In genomic region chr6:135228465-135228941, GRCm38 (mm10) we compare ENCODE assay signal across 10 mouse cellular contexts. TPM values are rescaled to one million over a fixed set of nuclear protein-coding genes. Genes with fewer than 3 reads are reported as not detected.
DNase-seq lines count a peak whose midpoint lies in the region; ATAC-seq and TF ChIP-seq lines count a peak whose summit lies in the region.
"Had no signal": no experiment of that assay in that cellular context is flagged by ENCODE, and none has a peak within 500 bp of the region (broad histone marks: within the 10 kb centered on the region; RNA-seq: fewer than 3 reads in every experiment).

No protein-coding gene starts in this region.

- no peak for TF ChIP-seq CTCF in lung, postnatal 0 days (IDR thresholded peaks at IDR 0.05)

- peak; percentile 72 for ATAC-seq in forebrain, embryonic 11.5 days (replicated peaks; ENCODE audit: low FRiP score)
- ATAC-seq in forebrain, embryonic 14.5 days = no peak
- ATAC-seq in lung, postnatal 0 days = peak; percentile 44; the same call in 1 of the 2 replicates
- peak; percentile 69 for ATAC-seq in hindbrain, embryonic 12.5 days (ENCODE audit: low FRiP score)
- no peak; the same call in 1 of the 2 replicates for ATAC-seq in monocyte, adult 5-6 weeks (replicated peaks; ENCODE audit: insufficient number of reproducible peaks, low FRiP score, low TSS enrichment, poor library complexity, severe bottlenecking)

- H3K9ac ChIP-seq in forebrain, embryonic 11.5 days (ENCODE audit: low read length) = no peak overlapping the region
- H3K9ac ChIP-seq in forebrain, embryonic 14.5 days (ENCODE audit: low read length) = no peak overlapping the region
- H3K9ac ChIP-seq in lung, postnatal 0 days (replicated peaks; ENCODE audit: low read depth) = no peak overlapping the region
- no peak overlapping the region for H3K9ac ChIP-seq in hindbrain, embryonic 12.5 days
- H3K9ac ChIP-seq: lung, embryonic 15.5 days had no signal

- H3K27me3 ChIP-seq in forebrain, embryonic 11.5 days (ENCODE audit: control insufficient read depth, insufficient read depth, low read length) = no peaks in the 10 kb centered on the region
- no peaks in the 10 kb centered on the region for H3K27me3 ChIP-seq in forebrain, embryonic 14.5 days (replicated peaks; ENCODE audit: control insufficient read depth, insufficient read depth, low read length)
- no peaks in the 10 kb centered on the region for H3K27me3 ChIP-seq in lung, postnatal 0 days (replicated peaks; ENCODE audit: insufficient read depth, low read length)
- no peaks in the 10 kb centered on the region for H3K27me3 ChIP-seq in hindbrain, embryonic 12.5 days
- H3K27me3 ChIP-seq: lung, embryonic 15.5 days had no signal

- no peak overlapping the region for H3K4me2 ChIP-seq in forebrain, embryonic 11.5 days (ENCODE audit: low read depth, low read length, severe bottlenecking)
- H3K4me2 ChIP-seq in forebrain, embryonic 14.5 days (ENCODE audit: low read length) = no peak overlapping the region
- H3K4me2 ChIP-seq in lung, postnatal 0 days (replicated peaks; ENCODE audit: low read depth, low read length) = no peak overlapping the region
- H3K4me2 ChIP-seq in hindbrain, embryonic 12.5 days (replicated peaks) = no peak overlapping the region
- H3K4me2 ChIP-seq: lung, embryonic 15.5 days had no signal

- 43% methylated on average over 10 of the region's 10 CpGs for WGBS in forebrain, embryonic 11.5 days
- 36% methylated on average over 10 of the region's 10 CpGs for WGBS in forebrain, embryonic 14.5 days
- WGBS in lung, postnatal 0 days = 69% methylated on average over 10 of the region's 10 CpGs
- WGBS in hindbrain, embryonic 12.5 days = 40% methylated on average over 10 of the region's 10 CpGs

- no peaks in the 10 kb centered on the region; the same call in 1 of the 2 replicates for H3K36me3 ChIP-seq in forebrain, embryonic 11.5 days (ENCODE audit: control insufficient read depth, insufficient read depth, low read length)
- H3K36me3 ChIP-seq in forebrain, embryonic 14.5 days (ENCODE audit: control insufficient read depth, insufficient read depth, low read length) = peaks cover 47% of the 10 kb centered on the region
- H3K36me3 ChIP-seq in lung, postnatal 0 days (ENCODE audit: insufficient read depth, low read length) = no peaks in the 10 kb centered on the region
- peaks cover 7% of the 10 kb centered on the region; the same call in 1 of the 2 replicates for H3K36me3 ChIP-seq in hindbrain, embryonic 12.5 days

- no peak for TF ChIP-seq EP300 in lung, postnatal 0 days (IDR thresholded peaks at IDR 0.05)

- H3K4me3 ChIP-seq in forebrain, embryonic 11.5 days (ENCODE audit: low read depth, low read length) = no peak overlapping the region
- no peak overlapping the region for H3K4me3 ChIP-seq in forebrain, embryonic 14.5 days (ENCODE audit: low read depth, low read length)
- H3K4me3 ChIP-seq in lung, postnatal 0 days (ENCODE audit: low read depth, low read length) = no peak overlapping the region
- H3K4me3 ChIP-seq in hindbrain, embryonic 12.5 days = no peak overlapping the region
- H3K4me3 ChIP-seq: erythroblast, embryonic 14.5 days; lung, embryonic 15.5 days had no signal

- DNase-seq in forebrain, embryonic 11.5 days (ENCODE audit: low spot score) = no peak
- no peak for DNase-seq in forebrain, embryonic 14.5 days (ENCODE audit: low spot score)
- peak; percentile 23 for DNase-seq in lung, postnatal 0 days (ENCODE audit: low spot score)
- no peak for DNase-seq in lung, postnatal 14 days
- DNase-seq in retina, postnatal 1 day = peak; percentile 84
- no peak for DNase-seq in ovary, postnatal 14 days (ENCODE audit: low spot score)

- no peaks in the 10 kb centered on the region for H3K9me3 ChIP-seq in forebrain, embryonic 11.5 days (ENCODE audit: control insufficient read depth, low read length)
- H3K9me3 ChIP-seq in forebrain, embryonic 14.5 days (replicated peaks; ENCODE audit: control insufficient read depth, low read length) = no peaks in the 10 kb centered on the region
- no peaks in the 10 kb centered on the region for H3K9me3 ChIP-seq in lung, postnatal 0 days (ENCODE audit: low read length)
- no peaks in the 10 kb centered on the region for H3K9me3 ChIP-seq in hindbrain, embryonic 12.5 days (replicated peaks)
- H3K9me3 ChIP-seq: lung, embryonic 15.5 days had no signal

- no peaks in the 10 kb centered on the region for H3K4me1 ChIP-seq in forebrain, embryonic 11.5 days (replicated peaks; ENCODE audit: control insufficient read depth, insufficient read depth, low read length)
- H3K4me1 ChIP-seq in forebrain, embryonic 14.5 days (ENCODE audit: control insufficient read depth, insufficient read depth, low read length) = no peaks in the 10 kb centered on the region
- no peaks in the 10 kb centered on the region for H3K4me1 ChIP-seq in lung, postnatal 0 days (ENCODE audit: insufficient read depth, low read depth, low read length)
- H3K4me1 ChIP-seq in hindbrain, embryonic 12.5 days = peaks cover 19% of the 10 kb centered on the region
- H3K4me1 ChIP-seq: lung, embryonic 15.5 days had no signal

- H3K27ac ChIP-seq in forebrain, embryonic 11.5 days (ENCODE audit: low read depth, low read length) = no peak overlapping the region
- H3K27ac ChIP-seq in forebrain, embryonic 14.5 days (ENCODE audit: low read depth, low read length) = no peak overlapping the region
- H3K27ac ChIP-seq in lung, postnatal 0 days (ENCODE audit: low read length) = no peak overlapping the region
- H3K27ac ChIP-seq in hindbrain, embryonic 12.5 days = no peak overlapping the region
- H3K27ac ChIP-seq: lung, embryonic 15.5 days had no signal

RNA-seq across cellular contexts. Expression of gene Gsg1, which starts 25.6 kb away (rescaled TPM):
- 0.29 and 0.99 TPM in 2 replicates for polyA plus RNA-seq in forebrain, embryonic 11.5 days (2014; fragmentation: Nextera tagmentation; extraction: Ambion mirVana)
- polyA plus RNA-seq in forebrain, embryonic 14.5 days (2014; fragmentation: Nextera tagmentation; extraction: Ambion mirVana) = 0.31 and 0.55 TPM in 2 replicates
- polyA plus RNA-seq in lung, postnatal 0 days (2015; fragmentation: Nextera tagmentation; extraction: Ambion mirVana) = 2.9 and 5.5 TPM in 2 replicates
- polyA plus RNA-seq in hindbrain, embryonic 12.5 days (2016; fragmentation: Nextera tagmentation; extraction: Ambion mirVana) = 0.40 and 0.78 TPM in 2 replicates
- 0.29 to 0.75 TPM in 2 of 3 replicates, not detected in the other for total RNA-seq in monocyte, adult 5-6 weeks (2017)
- polyA plus RNA-seq: erythroblast, embryonic 14.5 days had no signal

RNA-seq across cellular contexts. Expression of gene Hebp1, which starts 30.7 kb away (rescaled TPM):
- 3.0 and 4.0 TPM in 2 replicates for polyA plus RNA-seq in forebrain, embryonic 11.5 days (2014; fragmentation: Nextera tagmentation; extraction: Ambion mirVana)
- polyA plus RNA-seq in forebrain, embryonic 14.5 days (2014; fragmentation: Nextera tagmentation; extraction: Ambion mirVana) = 4.6 and 6.8 TPM in 2 replicates
- polyA plus RNA-seq in lung, postnatal 0 days (2015; fragmentation: Nextera tagmentation; extraction: Ambion mirVana) = 16.3 and 16.5 TPM in 2 replicates
- 4.0 and 6.2 TPM in 2 replicates for polyA plus RNA-seq in hindbrain, embryonic 12.5 days (2016; fragmentation: Nextera tagmentation; extraction: Ambion mirVana)
- total RNA-seq in monocyte, adult 5-6 weeks (2017) = 1.1 to 4.2 TPM (median 1.6 TPM) in 3 replicates

RNA-seq across cellular contexts. Expression of gene Fam234b, which starts 30.7 kb away (rescaled TPM):
- 34.2 and 37.7 TPM in 2 replicates for polyA plus RNA-seq in forebrain, embryonic 11.5 days (2014; fragmentation: Nextera tagmentation; extraction: Ambion mirVana)
- 75.5 and 95.1 TPM in 2 replicates for polyA plus RNA-seq in forebrain, embryonic 14.5 days (2014; fragmentation: Nextera tagmentation; extraction: Ambion mirVana)
- polyA plus RNA-seq in lung, postnatal 0 days (2015; fragmentation: Nextera tagmentation; extraction: Ambion mirVana) = 5.7 and 6.1 TPM in 2 replicates
- polyA plus RNA-seq in hindbrain, embryonic 12.5 days (2016; fragmentation: Nextera tagmentation; extraction: Ambion mirVana) = 47.6 and 51.1 TPM in 2 replicates
- total RNA-seq in monocyte, adult 5-6 weeks (2017) = 0.86 to 3.1 TPM (median 1.3 TPM) in 3 replicates

Comparison
In these comparisons a context has a peak if more than half of its experiments do, and no peak if none do; other contexts are left out.
1. ATAC-seq: peak in forebrain, embryonic 11.5 days (single experiment), lung, postnatal 0 days (single experiment) and hindbrain, embryonic 12.5 days (single experiment); none in forebrain, embryonic 14.5 days (single experiment) and monocyte, adult 5-6 weeks (single experiment).
2. DNase-seq: peak in lung, postnatal 0 days (single experiment) and retina, postnatal 1 day (single experiment); none in forebrain, embryonic 11.5 days (single experiment), forebrain, embryonic 14.5 days (single experiment), lung, postnatal 14 days (single experiment) and ovary, postnatal 14 days (single experiment).